Mouse (Mus musculus): ENCODE data around the gene Nyap1.

DNA sequence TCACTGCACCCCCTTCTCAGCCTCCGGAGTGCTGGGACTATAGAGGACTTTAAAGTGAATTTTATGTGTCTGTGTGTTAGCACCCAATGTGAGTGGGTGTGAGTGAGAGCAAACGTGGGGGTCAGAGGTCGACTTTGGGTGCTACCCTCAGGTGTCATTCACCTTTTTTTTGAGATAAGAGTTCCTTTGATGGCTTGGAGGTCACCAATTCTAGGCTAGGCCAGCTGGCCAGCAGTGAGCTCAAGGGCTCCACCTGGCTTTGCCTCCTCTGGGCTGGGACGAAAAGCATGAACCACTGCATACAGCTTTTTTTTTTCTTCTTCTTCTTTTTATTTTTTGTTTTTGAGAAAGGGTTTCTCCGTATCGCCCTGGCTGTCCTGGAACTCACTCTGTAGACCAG, 14.6 kb downstream of the Nyap1 start:
- no peak for TF ChIP-seq E2F4 (IDR thresholded peaks at IDR 0.05; ENCODE audit: insufficient read depth)
- no peak for TF ChIP-seq TCF3 (IDR thresholded peaks at IDR 0.05; ENCODE audit: insufficient read length, low read depth)
- TF ChIP-seq POLR2A (IDR thresholded peaks at IDR 0.05; ENCODE audit: insufficient read length, low read depth), result no peak
- TF ChIP-seq USF1 (IDR thresholded peaks at IDR 0.05; ENCODE audit: low read depth), result no peak
- no peak for TF ChIP-seq MAX (IDR thresholded peaks at IDR 0.05; ENCODE audit: low read depth)
- no peak for TF ChIP-seq SRF (IDR thresholded peaks at IDR 0.05; ENCODE audit: control insufficient read depth, insufficient read length, low read depth)
- TF ChIP-seq TCF12 (IDR thresholded peaks at IDR 0.05; ENCODE audit: insufficient read depth, poor library complexity, severe bottlenecking), result no peak
- no peak for TF ChIP-seq POLR2AphosphoS2 (IDR thresholded peaks at IDR 0.05; ENCODE audit: insufficient read length, low read depth)
- TF ChIP-seq MYOG (IDR thresholded peaks at IDR 0.05; ENCODE audit: control insufficient read depth in 1 of 3, insufficient read depth in 1 of 3, insufficient read length in 2 of 3, low read depth in 2 of 3), result no peak
- TF ChIP-seq MYOD1 (IDR thresholded peaks at IDR 0.05; ENCODE audit: control insufficient read depth in 1 of 3, insufficient read length in 2 of 3, low read depth in 2 of 3), result no peak

Measured in myocyte (in vitro differentiated cells).